Mouse (Mus musculus) naive thymus-derived CD4-positive, alpha-beta T cell, adult 5 months (primary cell): ENCODE measurements around the gene Neil3. TPM values are rescaled to one million over a fixed set of nuclear protein-coding genes. Genes with fewer than 3 reads are reported as not detected.

Source experiments
- polyA plus RNA-seq: library from polyadenylated mRNA; unstranded; fragments of 100-300 nt; shearing (Covaris generic); gene quantifications from one replicate; pipeline ENCODE4 v1.2.1, GENCODE M21; 2017

Neil3 gene
- 0.21 TPM for polyA plus RNA-seq

GRCm38 (mm10) chr8:53638495-53639171 is at the start of gene Neil3:
Gene Neil3 (minus strand): TSS chr8:53639065.

Other genes starting within 250 kb of the Neil3 start
- gene Aga, start 127.3 kb downstream of the Neil3 start, polyA plus RNA-seq, result 12.4 TPM